Mouse (Mus musculus) midbrain, embryonic 11.5 days (tissue): ENCODE results near the gene Atp23. TPM values are rescaled to one million over a fixed set of nuclear protein-coding genes. Genes with fewer than 3 reads are reported as not detected.

Experiments used
- ATAC-seq: fragments of 200-750 bp; cut with Nextera tagmentation; 2 replicates; pipeline ENCODE4 v1.8.0; 2017; ENCODE audit warnings: moderate TSS enrichment, moderate library complexity; ENCODE audit not compliant: low FRiP score
- DNase-seq: peaks from one replicate; pipeline ENCODE4 v3.0.0; 2015; ENCODE audit warnings: low spot score; ENCODE audit errors: missing footprints
- H3K27ac ChIP-seq: fragments of 300-500 bp; sonication (generic); 2 replicates; pipeline ENCODE4 v1.5.1; 2014; ENCODE audit warnings: low read depth, low read length
- H3K27me3 ChIP-seq: fragments of 300-500 bp; sonication (generic); 2 replicates; pipeline ENCODE4 v1.6.1; 2014; ENCODE audit warnings: mild to moderate bottlenecking, low read length, moderate library complexity, mixed read lengths; ENCODE audit not compliant: control insufficient read depth, insufficient read depth
- H3K36me3 ChIP-seq: fragments of 300-500 bp; sonication (generic); 2 replicates; pipeline ENCODE4 v1.6.1; 2014; ENCODE audit warnings: mild to moderate bottlenecking, low read length, moderate library complexity, mixed read lengths; ENCODE audit not compliant: control insufficient read depth, insufficient read depth
- H3K4me1 ChIP-seq: fragments of 300-500 bp; sonication (generic); 2 replicates; pipeline ENCODE4 v1.6.1; 2014; ENCODE audit warnings: low read length; ENCODE audit not compliant: control insufficient read depth, insufficient read depth
- H3K4me2 ChIP-seq: fragments of 300-500 bp; sonication (generic); 2 replicates; pipeline ENCODE4 v1.6.1; 2014; ENCODE audit warnings: mild to moderate bottlenecking, moderate library complexity
- H3K4me3 ChIP-seq: fragments of 300-500 bp; sonication (generic); 2 replicates; pipeline ENCODE4 v1.5.1; 2014; ENCODE audit warnings: low read depth, low read length
- H3K9ac ChIP-seq: fragments of 300-500 bp; sonication (generic); 2 replicates; pipeline ENCODE4 v1.6.1; 2014; ENCODE audit warnings: low read length
- H3K9me3 ChIP-seq: fragments of 300-500 bp; sonication (generic); 2 replicates; pipeline ENCODE4 v1.6.1; 2016; ENCODE audit warnings: low read length; ENCODE audit not compliant: control insufficient read depth
- WGBS: fragments of 180-500 bp; shearing (Covaris S2); extraction: QIAGEN DNeasy Blood & Tissue Kit; methylation state at CpG from one replicate; pipeline ENCODE4 v1.1.7; 2014; 5-methylcytosine and 5-hydroxymethylcytosine counted together
- polyA plus RNA-seq: library from polyadenylated mRNA; unstranded; fragments of >200 nt; fragmentation: Nextera tagmentation; extraction: Ambion mirVana; gene quantifications from 2 replicates; pipeline ENCODE4 v1.2.1, GENCODE M21; 2014

The Atp23 gene
- polyA plus RNA-seq, 1 experiment from 2014 or later, result 17.8 TPM

GRCm38 (mm10) chr10:126920220-126920619 is 19.1 kb upstream of the Atp23 start:
- DNase-seq (no peak), ATAC-seq (no peak)
- WGBS, result 98% methylated on average over 3 of the region's 3 CpGs
- Histone ChIP-seq H3K9me3 (peaks cover 2% of the 10 kb centered on the region; the same call in 1 of the 2 replicates), H3K4me1 (no peaks in the 10 kb centered on the region), H3K4me3 (no peak overlapping the region), H3K27me3 (no peaks in the 10 kb centered on the region), H3K4me2 (no peak overlapping the region), H3K36me3 (no peaks in the 10 kb centered on the region), H3K9ac (no peak overlapping the region), H3K27ac (no peak overlapping the region)

- 8% methylated on average over 9 of the region's 9 CpGs for WGBS
- no peak overlapping the region for H3K4me3 ChIP-seq
Measured at GRCm38 (mm10) chr10:126919067-126919466, 17.9 kb upstream of the Atp23 start.

GRCm38 (mm10) chr10:126914288-126914687 is 13.1 kb upstream of the Atp23 start:
- no peak for ATAC-seq
- Histone ChIP-seq H3K9me3 (no peaks in the 10 kb centered on the region), H3K36me3 (no peaks in the 10 kb centered on the region), H3K4me3 (no peak overlapping the region), H3K4me1 (no peaks in the 10 kb centered on the region), H3K9ac (no peak overlapping the region), H3K27ac (no peak overlapping the region), H3K27me3 (no peaks in the 10 kb centered on the region), H3K4me2 (no peak overlapping the region)
- 86% methylated on average over 5 of the region's 5 CpGs for WGBS
- DNase-seq, result peak; percentile 21

More at GRCm38 (mm10) chr10:126919067-126919466, 17.9 kb upstream of the Atp23 start:
- Histone ChIP-seq H3K4me1 (no peaks in the 10 kb centered on the region), H3K36me3 (no peaks in the 10 kb centered on the region), H3K9ac (no peak overlapping the region), H3K27me3 (no peaks in the 10 kb centered on the region), H3K9me3 (peaks cover 2% of the 10 kb centered on the region; the same call in 1 of the 2 replicates), H3K4me2 (no peak overlapping the region), H3K27ac (no peak overlapping the region)
- DNase-seq (peak; percentile 100), ATAC-seq (peak; percentile 83)

DNA sequence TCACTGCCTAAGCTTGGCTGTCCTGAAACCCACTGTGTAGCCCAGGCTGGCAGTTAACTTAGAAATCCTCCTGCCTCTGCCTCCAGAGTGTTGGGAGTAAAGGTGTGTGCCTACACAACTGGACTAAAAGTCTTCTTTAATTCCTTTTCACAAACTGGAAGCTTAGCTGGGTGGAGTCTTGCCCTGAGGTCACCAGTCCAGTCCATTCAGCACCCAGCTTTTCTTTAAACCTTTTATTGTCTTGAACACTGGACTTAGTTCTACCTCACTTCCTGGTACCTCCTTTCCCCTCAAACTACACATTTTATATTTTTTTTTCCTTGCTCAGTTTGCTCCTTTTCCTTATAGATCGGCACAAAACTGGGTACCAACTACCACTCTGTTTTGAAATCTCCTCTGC is 10.3 kb upstream of the Atp23 start:
- Histone ChIP-seq H3K4me2 (no peak overlapping the region), H3K9ac (no peak overlapping the region), H3K27ac (no peak overlapping the region), H3K4me1 (no peaks in the 10 kb centered on the region), H3K9me3 (no peaks in the 10 kb centered on the region), H3K4me3 (no peak overlapping the region), H3K36me3 (no peaks in the 10 kb centered on the region), H3K27me3 (no peaks in the 10 kb centered on the region)
- ATAC-seq, result no peak
- 82% methylated on average over 1 of the region's 1 CpGs for whole genome bisulfite sequencing
- peak; percentile 21 for DNase-seq

GRCm38 (mm10) chr10:126906811-126907210 is 5.7 kb upstream of the Atp23 start:
- Histone ChIP-seq H3K4me2 (no peak overlapping the region), H3K4me1 (no peaks in the 10 kb centered on the region), H3K27ac (no peak overlapping the region), H3K36me3 (no peaks in the 10 kb centered on the region), H3K4me3 (no peak overlapping the region), H3K27me3 (no peaks in the 10 kb centered on the region), H3K9me3 (no peaks in the 10 kb centered on the region), H3K9ac (no peak overlapping the region)
- peak; percentile 44 for DNase-seq
- ATAC-seq, result no peak
- WGBS, result 94% methylated on average over 5 of the region's 5 CpGs

DNA sequence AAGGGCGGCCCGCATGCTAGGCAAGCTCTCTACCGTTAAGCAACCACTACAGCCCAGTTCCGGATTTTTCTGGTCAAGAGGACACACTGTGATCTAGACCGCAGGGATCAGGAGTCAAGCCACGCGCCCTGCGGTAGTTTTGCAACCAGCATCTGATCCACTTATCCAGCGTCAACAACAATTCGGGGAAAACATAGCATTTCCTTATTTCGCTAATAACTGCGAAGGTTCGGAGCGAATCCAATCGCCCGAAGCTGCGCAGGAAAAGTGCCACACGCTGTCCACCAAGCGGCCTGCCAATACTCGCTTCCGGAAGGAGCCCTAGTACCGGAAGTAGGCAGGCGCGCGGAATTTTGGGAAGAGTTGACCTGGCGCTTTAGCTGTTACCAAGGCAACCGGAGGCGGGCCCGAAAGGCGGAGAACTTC is 4.5 kb upstream of the Atp23 start:
- DNase-seq (peak; percentile 99), ATAC-seq (peak; percentile 84)
- Histone ChIP-seq H3K4me1 (peaks cover 3% of the 10 kb centered on the region; the same call in 1 of the 2 replicates), H3K4me3 (peak overlapping the region; percentile 47), H3K27me3 (no peaks in the 10 kb centered on the region), H3K9me3 (no peaks in the 10 kb centered on the region), H3K9ac (peak overlapping the region; percentile 68), H3K4me2 (peak overlapping the region; percentile 76), H3K36me3 (no peaks in the 10 kb centered on the region), H3K27ac (no peak overlapping the region)
- 3% methylated on average over 30 of the region's 30 CpGs for WGBS

- 67% methylated on average over 8 of the region's 8 CpGs for WGBS
- no peaks in the 10 kb centered on the region for H3K36me3 ChIP-seq
- H3K9ac ChIP-seq, result peak overlapping the region; percentile 68
- H3K4me3 ChIP-seq, result peak overlapping the region; percentile 47; the same call in 1 of the 2 replicates
- ATAC-seq, result no peak
- no peaks in the 10 kb centered on the region for H3K27me3 ChIP-seq
- H3K4me1 ChIP-seq, result peaks cover 6% of the 10 kb centered on the region; the same call in 1 of the 2 replicates
- peak overlapping the region; percentile 76 for H3K4me2 ChIP-seq
- peak; percentile 84 for DNase-seq
- no peak overlapping the region for H3K27ac ChIP-seq
- H3K9me3 ChIP-seq, result no peaks in the 10 kb centered on the region
Measured at GRCm38 (mm10) chr10:126905086-126905485, 3.9 kb upstream of the Atp23 start.

DNA sequence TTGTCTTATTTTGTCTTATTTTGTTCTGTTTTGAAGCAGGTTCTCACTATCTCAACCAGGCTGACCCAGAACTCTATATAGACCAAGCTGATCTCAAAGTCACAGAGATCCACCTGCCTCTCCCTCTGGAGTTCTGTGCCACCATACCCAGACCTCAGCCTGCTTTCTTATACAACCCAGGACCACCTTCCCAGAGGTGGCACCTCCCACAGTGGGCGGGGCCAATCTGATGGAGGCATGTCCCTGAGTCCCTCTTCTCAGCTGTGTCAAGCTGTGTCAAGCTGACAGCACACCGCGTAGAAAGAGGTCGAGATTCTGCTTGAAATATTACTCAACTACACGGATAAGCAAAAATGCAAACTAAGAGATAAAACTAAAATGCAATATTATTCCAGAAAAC is 3.1 kb upstream of the Atp23 start:
- ATAC-seq, result no peak
- WGBS, result 39% methylated on average over 5 of the region's 5 CpGs

DNA sequence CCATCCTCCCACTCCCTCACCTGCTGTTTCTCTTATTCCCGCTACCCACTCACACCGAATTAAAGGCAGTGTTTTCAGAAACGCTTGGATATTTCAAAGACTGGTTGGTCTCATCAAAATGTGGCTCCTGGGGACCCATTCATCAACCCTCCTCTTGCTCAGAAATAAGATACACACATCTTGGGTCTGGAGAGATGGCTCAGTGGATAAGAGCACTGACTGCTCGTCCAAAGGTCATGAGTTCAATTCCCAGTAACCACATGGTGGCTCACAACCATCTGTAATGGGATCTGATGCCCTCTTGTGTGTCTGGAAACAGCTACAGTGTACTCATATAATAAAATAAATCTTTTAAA is 311 bp upstream of the Atp23 start:
- Histone ChIP-seq H3K4me1 (peaks cover 6% of the 10 kb centered on the region; the same call in 1 of the 2 replicates), H3K27ac (no peak overlapping the region), H3K27me3 (no peaks in the 10 kb centered on the region), H3K4me2 (peak overlapping the region; percentile 99), H3K36me3 (no peaks in the 10 kb centered on the region), H3K9me3 (no peaks in the 10 kb centered on the region), H3K4me3 (peak overlapping the region; percentile 74), H3K9ac (no peak overlapping the region)
- WGBS, result 2% methylated on average over 4 of the region's 4 CpGs
- ATAC-seq, result peak; percentile 25
- no peak for DNase-seq

More for the DNA sequence above, 3.1 kb upstream of the Atp23 start:
- no peaks in the 10 kb centered on the region for H3K36me3 ChIP-seq
- H3K27me3 ChIP-seq, result no peaks in the 10 kb centered on the region
- no peak overlapping the region for H3K27ac ChIP-seq
- H3K4me3 ChIP-seq, result no peak overlapping the region
- DNase-seq, result peak; percentile 79
- peaks cover 6% of the 10 kb centered on the region; the same call in 1 of the 2 replicates for H3K4me1 ChIP-seq
- no peak overlapping the region for H3K9ac ChIP-seq
- no peak overlapping the region for H3K4me2 ChIP-seq
- H3K9me3 ChIP-seq, result no peaks in the 10 kb centered on the region
